Mouse (Mus musculus): Measurements from ENCODE around the gene 1700001K19Rik.

Gene 1700001K19Rik

DNA sequence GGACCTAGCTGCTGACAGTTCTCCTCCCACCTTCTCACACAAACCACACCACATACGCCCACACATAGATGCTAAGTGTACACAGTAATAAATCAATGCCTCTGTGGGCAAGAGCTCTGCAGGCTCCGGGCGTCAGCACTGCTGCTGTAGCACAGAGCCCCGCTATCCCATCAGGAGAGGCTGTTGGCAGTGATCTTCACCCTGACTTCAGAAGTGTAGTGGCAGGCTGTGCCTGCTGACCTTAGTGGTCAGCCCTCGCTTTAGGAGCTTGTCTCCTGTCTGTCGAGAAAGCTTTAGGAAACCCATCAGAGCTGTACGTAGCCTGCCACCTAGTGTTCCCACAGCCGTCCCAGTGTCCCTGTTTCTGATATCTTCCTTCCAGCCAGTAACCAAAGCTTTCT lies 32.2 kb downstream of the 1700001K19Rik start:
- TF ChIP-seq CTCF (conservative IDR thresholded peaks at IDR 0.05; ENCODE audit: low read length), result no peak
- Histone ChIP-seq H3K36me3 (ENCODE audit: insufficient read depth, low read length) (peaks cover 98% of the 10 kb centered on the region), H3K4me1 (replicated peaks; ENCODE audit: low read depth, low read length) (no peaks in the 10 kb centered on the region), H3K4me3 (replicated peaks; ENCODE audit: low read length) (no peak overlapping the region), H3K27me3 (ENCODE audit: insufficient read depth, low read length) (no peaks in the 10 kb centered on the region), H3K9me3 (ENCODE audit: low read length) (peaks cover 5% of the 10 kb centered on the region; the same call in 1 of the 2 replicates)

DNA sequence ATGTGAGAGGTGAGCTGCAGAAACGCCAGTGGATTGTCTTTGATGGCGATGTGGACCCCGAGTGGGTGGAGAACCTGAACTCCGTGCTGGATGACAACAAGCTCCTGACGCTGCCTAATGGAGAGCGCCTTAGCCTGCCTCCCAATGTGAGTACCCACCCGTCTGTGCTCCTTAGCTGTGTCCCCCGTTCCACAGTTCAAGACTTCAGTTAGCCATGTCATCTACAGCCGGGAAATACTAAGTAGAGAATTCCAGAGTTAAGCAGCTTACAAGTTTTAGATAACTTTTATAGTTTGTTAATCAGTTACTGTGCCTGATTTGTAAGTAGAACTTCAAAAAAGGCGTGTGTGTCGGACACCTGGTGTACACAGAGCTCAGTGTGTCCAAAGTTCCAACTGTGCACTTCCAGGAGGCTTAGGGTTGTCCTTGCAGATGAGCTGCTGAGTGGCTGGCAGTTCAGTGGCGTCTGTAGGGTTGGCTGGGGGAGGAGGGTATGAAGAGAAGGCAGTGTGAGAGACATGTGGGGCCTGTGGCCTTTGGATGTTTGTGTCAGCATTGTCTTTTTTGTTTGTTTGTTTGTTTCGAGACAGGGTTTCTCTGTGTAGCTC lies 44.8 kb downstream of the 1700001K19Rik start:
- Histone ChIP-seq H3K4me1 (replicated peaks; ENCODE audit: low read depth, low read length) (0 out of 2 replicates have a peak, but pooled peaks cover 5% of the 10 kb centered on the region), H3K4me3 (replicated peaks; ENCODE audit: low read length) (no peak overlapping the region), H3K27me3 (ENCODE audit: insufficient read depth, low read length) (no peaks in the 10 kb centered on the region), H3K9me3 (ENCODE audit: low read length) (no peaks in the 10 kb centered on the region), H3K36me3 (ENCODE audit: insufficient read depth, low read length) (peaks cover 100% of the 10 kb centered on the region)
- TF ChIP-seq CTCF (conservative IDR thresholded peaks at IDR 0.05; ENCODE audit: low read length) (no peak), NANOG (IDR thresholded peaks at IDR 0.05; ENCODE audit: borderline replicate concordance, low read length) (no peak), POU5F1 (IDR thresholded peaks at IDR 0.05; ENCODE audit: borderline replicate concordance, low read length) (no peak)

DNA sequence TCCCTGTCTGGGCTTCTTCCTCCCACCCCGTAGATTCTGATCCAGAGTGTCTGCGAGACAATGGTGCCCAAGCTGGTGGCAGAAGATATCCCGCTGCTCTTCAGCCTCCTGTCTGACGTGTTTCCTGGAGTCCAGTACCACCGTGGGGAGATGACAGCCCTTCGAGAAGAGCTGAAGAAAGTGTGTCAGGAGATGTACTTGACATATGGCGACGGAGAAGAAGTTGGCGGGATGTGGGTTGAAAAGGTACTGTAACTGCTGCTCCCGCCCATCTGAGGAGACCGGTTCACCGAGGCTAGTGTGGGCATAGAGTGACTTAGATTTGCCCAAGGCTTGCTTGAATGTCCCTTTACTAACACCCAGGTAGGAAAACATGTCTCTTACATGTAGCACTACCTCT lies 46.1 kb downstream of the 1700001K19Rik start:
- Histone ChIP-seq H3K36me3 (ENCODE audit: insufficient read depth, low read length) (peaks cover 100% of the 10 kb centered on the region), H3K4me1 (replicated peaks; ENCODE audit: low read depth, low read length) (0 out of 2 replicates have a peak, but pooled peaks cover 5% of the 10 kb centered on the region), H3K9me3 (ENCODE audit: low read length) (no peaks in the 10 kb centered on the region), H3K27me3 (ENCODE audit: insufficient read depth, low read length) (no peaks in the 10 kb centered on the region), H3K4me3 (replicated peaks; ENCODE audit: low read length) (no peak overlapping the region)
- no peak for TF ChIP-seq NANOG (IDR thresholded peaks at IDR 0.05; ENCODE audit: borderline replicate concordance, low read length)
- no peak for TF ChIP-seq POU5F1 (IDR thresholded peaks at IDR 0.05; ENCODE audit: borderline replicate concordance, low read length)
- no peak for TF ChIP-seq CTCF (conservative IDR thresholded peaks at IDR 0.05; ENCODE audit: low read length)

DNA sequence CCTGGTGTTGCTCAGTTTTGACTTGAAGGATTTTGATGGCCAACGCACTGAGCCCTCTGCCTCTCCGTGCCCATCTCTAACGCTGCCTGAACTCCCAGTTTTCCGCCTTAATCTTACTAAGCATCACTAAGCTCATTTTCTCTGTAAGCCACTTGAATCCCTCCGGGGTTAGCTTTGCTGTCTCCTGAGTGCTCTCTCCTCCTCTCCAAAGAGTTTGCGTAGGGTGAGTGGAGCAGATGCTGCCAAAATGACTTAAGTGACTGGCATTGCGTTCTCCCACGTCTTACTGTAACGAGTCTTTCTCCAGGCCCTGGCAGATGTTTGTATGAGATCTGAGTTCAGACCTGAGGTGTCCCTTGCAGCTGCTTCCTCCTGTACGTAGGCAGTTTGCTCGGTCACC lies 52.4 kb downstream of the 1700001K19Rik start:
- no peak overlapping the region for H3K4me3 ChIP-seq (replicated peaks; ENCODE audit: low read length)

More for the DNA sequence above, 52.4 kb downstream of the 1700001K19Rik start:
- Histone ChIP-seq H3K4me1 (replicated peaks; ENCODE audit: low read depth, low read length) (no peaks in the 10 kb centered on the region), H3K27me3 (ENCODE audit: insufficient read depth, low read length) (no peaks in the 10 kb centered on the region), H3K9me3 (ENCODE audit: low read length) (no peaks in the 10 kb centered on the region), H3K36me3 (ENCODE audit: insufficient read depth, low read length) (peaks cover 100% of the 10 kb centered on the region)
- TF ChIP-seq CTCF (conservative IDR thresholded peaks at IDR 0.05; ENCODE audit: low read length) (no peak), POU5F1 (IDR thresholded peaks at IDR 0.05; ENCODE audit: borderline replicate concordance, low read length) (no peak), NANOG (IDR thresholded peaks at IDR 0.05; ENCODE audit: borderline replicate concordance, low read length) (no peak)

Measured in E14TG2a.4 (cell line).